Mouse (Mus musculus): ENCODE results near the gene Gm36176.

- no peak for TF ChIP-seq POLR2A (IDR thresholded peaks at IDR 0.05; ENCODE audit: borderline replicate concordance, insufficient read depth, low read length)
- no peak for TF ChIP-seq CTCF (IDR thresholded peaks at IDR 0.05; ENCODE audit: borderline replicate concordance, insufficient read depth, low read depth, low read length)
These were observed 33.7 kb downstream of the Gm36176 start for GRCm38 (mm10) chr10:77880305-77880704.

Measured in cerebellum, adult 2 months (tissue).